22 mouse cellular contexts compared by ENCODE assay signal in genomic region chr5:21479746-21480145, GRCm38 (mm10). TPM values are rescaled to one million over a fixed set of nuclear protein-coding genes. Genes with fewer than 3 reads are reported as not detected.
DNase-seq lines count a peak whose midpoint lies in the region; ATAC-seq lines count a peak whose summit lies in the region.
"Had no signal": no experiment of that assay in that cellular context is flagged by ENCODE, and none has a peak within 500 bp of the region (broad histone marks: within the 10 kb centered on the region; RNA-seq: fewer than 3 reads in every experiment).

No protein-coding gene starts in this region.

- WGBS in heart, embryonic 13.5 days: 74% methylated on average over 5 of the region's 5 CpGs
- WGBS in midbrain, embryonic 11.5 days: 90% methylated on average over 5 of the region's 5 CpGs
- 88% methylated on average over 5 of the region's 5 CpGs for WGBS in midbrain, embryonic 13.5 days
- WGBS in hindbrain, embryonic 10.5 days: 92% methylated on average over 5 of the region's 5 CpGs

- no peak overlapping the region for H3K9ac ChIP-seq in heart, embryonic 13.5 days
- H3K9ac ChIP-seq in midbrain, embryonic 11.5 days (ENCODE audit: low read length): no peak overlapping the region
- no peak overlapping the region for H3K9ac ChIP-seq in midbrain, embryonic 13.5 days (replicated peaks)
- H3K9ac ChIP-seq: embryonic facial prominence, embryonic 12.5 days; forebrain, embryonic 12.5 days; hindbrain, embryonic 13.5 days had no signal

- H3K27me3 ChIP-seq in heart, embryonic 13.5 days (replicated peaks): no peaks in the 10 kb centered on the region
- no peaks in the 10 kb centered on the region for H3K27me3 ChIP-seq in midbrain, embryonic 11.5 days (ENCODE audit: control insufficient read depth, insufficient read depth, low read length)
- H3K27me3 ChIP-seq in midbrain, embryonic 13.5 days: no peaks in the 10 kb centered on the region
- no peaks in the 10 kb centered on the region for H3K27me3 ChIP-seq in hindbrain, embryonic 10.5 days (ENCODE audit: insufficient read depth, poor library complexity, severe bottlenecking)
- H3K27me3 ChIP-seq: embryonic facial prominence, embryonic 12.5 days; forebrain, embryonic 12.5 days; hindbrain, embryonic 13.5 days had no signal

- no peak for DNase-seq in heart, adult 8-10 months (ENCODE audit: low spot score)
- DNase-seq in midbrain, embryonic 11.5 days (ENCODE audit: low spot score, missing footprints): peak; percentile 76
- no peak for DNase-seq in hindbrain, embryonic 10.5 days (ENCODE audit: low spot score)
- DNase-seq in embryo, embryonic 10 days (ENCODE audit: low spot score): no peak
- DNase-seq: adrenal gland, postnatal 10 days; cerebellum, adult 11-12 months; cerebellum, adult 9-11 months; cerebellum, postnatal 36 days; embryo, embryonic 11 days; gastrocnemius, postnatal 10 days; heart, adult 18-20 months; heart, postnatal 4 days had no signal

- H3K27ac ChIP-seq in heart, embryonic 13.5 days (replicated peaks): 0 out of 2 replicates have a peak overlapping the region, but pooled peaks have one; percentile 20
- no peak overlapping the region for H3K27ac ChIP-seq in midbrain, embryonic 11.5 days (ENCODE audit: low read depth, low read length)
- H3K27ac ChIP-seq in midbrain, embryonic 13.5 days: no peak overlapping the region
- no peak overlapping the region for H3K27ac ChIP-seq in hindbrain, embryonic 10.5 days
- H3K27ac ChIP-seq: embryonic facial prominence, embryonic 12.5 days; forebrain, embryonic 12.5 days; hindbrain, embryonic 13.5 days; hindbrain, postnatal 0 days had no signal

- H3K9me3 ChIP-seq in heart, embryonic 13.5 days: no peaks in the 10 kb centered on the region
- no peaks in the 10 kb centered on the region for H3K9me3 ChIP-seq in midbrain, embryonic 11.5 days (ENCODE audit: control insufficient read depth, low read length)
- H3K9me3 ChIP-seq in midbrain, embryonic 13.5 days: 0 out of 2 replicates have a peak, but pooled peaks cover 4% of the 10 kb centered on the region
- no peaks in the 10 kb centered on the region for H3K9me3 ChIP-seq in hindbrain, embryonic 10.5 days
- H3K9me3 ChIP-seq: embryonic facial prominence, embryonic 12.5 days; forebrain, embryonic 12.5 days; G1E; hindbrain, embryonic 13.5 days had no signal

- H3K4me1 ChIP-seq in heart, embryonic 13.5 days: peaks cover 21% of the 10 kb centered on the region
- H3K4me1 ChIP-seq in midbrain, embryonic 11.5 days (ENCODE audit: control insufficient read depth, insufficient read depth, low read length): peaks cover 11% of the 10 kb centered on the region
- peaks cover 10% of the 10 kb centered on the region for H3K4me1 ChIP-seq in midbrain, embryonic 13.5 days (replicated peaks)
- peaks cover 10% of the 10 kb centered on the region for H3K4me1 ChIP-seq in hindbrain, embryonic 10.5 days (replicated peaks)
- H3K4me1 ChIP-seq: hindbrain, embryonic 13.5 days had no signal

- H3K4me3 ChIP-seq in heart, embryonic 13.5 days: no peak overlapping the region
- no peak overlapping the region for H3K4me3 ChIP-seq in midbrain, embryonic 11.5 days (ENCODE audit: low read depth, low read length)
- no peak overlapping the region for H3K4me3 ChIP-seq in midbrain, embryonic 13.5 days (replicated peaks)
- H3K4me3 ChIP-seq in hindbrain, embryonic 10.5 days: no peak overlapping the region
- H3K4me3 ChIP-seq: embryonic facial prominence, embryonic 12.5 days; forebrain, embryonic 12.5 days; hindbrain, embryonic 13.5 days had no signal

- H3K36me3 ChIP-seq in heart, embryonic 13.5 days: peaks cover 12% of the 10 kb centered on the region; the same call in 1 of the 2 replicates
- H3K36me3 ChIP-seq in midbrain, embryonic 11.5 days (ENCODE audit: control insufficient read depth, insufficient read depth, low read length): no peaks in the 10 kb centered on the region
- H3K36me3 ChIP-seq in midbrain, embryonic 13.5 days: no peaks in the 10 kb centered on the region
- no peaks in the 10 kb centered on the region for H3K36me3 ChIP-seq in hindbrain, embryonic 10.5 days
- H3K36me3 ChIP-seq: embryonic facial prominence, embryonic 12.5 days; forebrain, embryonic 12.5 days had no signal

- ATAC-seq in heart, embryonic 13.5 days (ENCODE audit: extremely low read depth, insufficient number of reproducible peaks, low FRiP score, low TSS enrichment): no peak
- ATAC-seq in midbrain, embryonic 11.5 days (ENCODE audit: low FRiP score): no peak
- no peak for ATAC-seq in midbrain, embryonic 13.5 days
- ATAC-seq in common myeloid progenitor, adult 5-6 weeks (replicated peaks; ENCODE audit: low read depth, poor library complexity, severe bottlenecking): peak; percentile 69
- peak; percentile 42; the same call in 1 of the 2 replicates for ATAC-seq in megakaryocyte progenitor cell, adult 5-6 weeks (replicated peaks; ENCODE audit: poor library complexity)
- ATAC-seq: hindbrain, postnatal 0 days had no signal

- no peak overlapping the region for H3K4me2 ChIP-seq in heart, embryonic 13.5 days
- no peak overlapping the region for H3K4me2 ChIP-seq in midbrain, embryonic 11.5 days
- no peak overlapping the region for H3K4me2 ChIP-seq in midbrain, embryonic 13.5 days (replicated peaks)
- H3K4me2 ChIP-seq: embryonic facial prominence, embryonic 12.5 days; forebrain, embryonic 12.5 days; heart, embryonic 11.5 days; hindbrain, embryonic 13.5 days had no signal

RNA-seq across cellular contexts. Expression of gene Fam185a, which starts 55.0 kb away (rescaled TPM):
- polyA plus RNA-seq in heart, embryonic 13.5 days (2015; fragmentation: Nextera tagmentation; extraction: Ambion mirVana): 7.3 and 7.7 TPM in 2 replicates
- 10 to 100 TPM; 20.9 to 23.3 (median 22.5) TPM for total RNA-seq in heart, adult 8-10 months (2022)
- 4.7 and 5.0 TPM in 2 replicates for polyA plus RNA-seq in midbrain, embryonic 11.5 days (2014; fragmentation: Nextera tagmentation; extraction: Ambion mirVana)
- 4.7 and 5.0 TPM in 2 replicates for polyA plus RNA-seq in midbrain, embryonic 13.5 days (2015; fragmentation: Nextera tagmentation; extraction: Ambion mirVana)
- total RNA-seq in common myeloid progenitor, adult 5-6 weeks (2017): 10.9 and 13.1 TPM in 2 replicates
- 9.1 and 14.7 TPM in 2 replicates for total RNA-seq in megakaryocyte progenitor cell, adult 5-6 weeks (2015)
- 15.2 and 17.2 TPM in 2 replicates for total RNA-seq in megakaryocyte progenitor cell, adult 5-6 weeks (2017)
- polyA plus RNA-seq in hindbrain, embryonic 10.5 days (2016; fragmentation: Nextera tagmentation; extraction: Ambion mirVana): 4.6 TPM in 2 replicates

RNA-seq across cellular contexts. Expression of gene Ccdc146, which starts 55.3 kb away (rescaled TPM):
- 1.6 and 2.2 TPM in 2 replicates for polyA plus RNA-seq in heart, embryonic 13.5 days (2015; fragmentation: Nextera tagmentation; extraction: Ambion mirVana)
- 1 to 10 TPM; 2.6 to 6.0 (median 4.1) TPM for total RNA-seq in heart, adult 8-10 months (2022)
- 0.32 TPM in 1 of 2 replicates, not detected in the other for polyA plus RNA-seq in midbrain, embryonic 11.5 days (2014; fragmentation: Nextera tagmentation; extraction: Ambion mirVana)
- polyA plus RNA-seq in midbrain, embryonic 13.5 days (2015; fragmentation: Nextera tagmentation; extraction: Ambion mirVana): 0.22 and 0.62 TPM in 2 replicates
- not detected in 2 replicates for total RNA-seq in common myeloid progenitor, adult 5-6 weeks (2017)
- total RNA-seq in megakaryocyte progenitor cell, adult 5-6 weeks (2015): not detected in 2 replicates
- total RNA-seq in megakaryocyte progenitor cell, adult 5-6 weeks (2017): 0.51 and 0.83 TPM in 2 replicates
- polyA plus RNA-seq in hindbrain, embryonic 10.5 days (2016; fragmentation: Nextera tagmentation; extraction: Ambion mirVana): 0.68 and 1.3 TPM in 2 replicates
- polyA plus RNA-seq: embryonic facial prominence, embryonic 12.5 days; G1E had no signal

Comparison
In these comparisons a context has a peak if more than half of its experiments do, and no peak if none do; other contexts are left out.
1. ATAC-seq: peak in common myeloid progenitor, adult 5-6 weeks (single experiment) and megakaryocyte progenitor cell, adult 5-6 weeks (single experiment); none in heart, embryonic 13.5 days (single experiment), midbrain, embryonic 11.5 days (single experiment) and midbrain, embryonic 13.5 days (single experiment).